Mouse (Mus musculus): ENCODE results near the gene Nfkb1. TPM values are rescaled to one million over a fixed set of nuclear protein-coding genes. Genes with fewer than 3 reads are reported as not detected.

Nfkb1 gene
- polyA plus RNA-seq, 1 experiment from 2014 or later, result 22.6 TPM

GRCm38 (mm10) chr3:135677064-135677463 is 14.3 kb downstream of the Nfkb1 start:
- H3K27me3 ChIP-seq (ENCODE audit: control insufficient read depth, insufficient read depth, low read length), result no peaks in the 10 kb centered on the region

GRCm38 (mm10) chr3:135676364-135676763 is 15.0 kb downstream of the Nfkb1 start:
- Histone ChIP-seq H3K36me3 (ENCODE audit: control insufficient read depth, insufficient read depth, low read length) (no peaks in the 10 kb centered on the region), H3K4me3 (replicated peaks; ENCODE audit: low read length) (no peak overlapping the region), H3K4me1 (ENCODE audit: control insufficient read depth, insufficient read depth, low read length) (peaks cover 42% of the 10 kb centered on the region), H3K27me3 (ENCODE audit: control insufficient read depth, insufficient read depth, low read length) (no peaks in the 10 kb centered on the region), H3K4me2 (ENCODE audit: low read depth, low read length) (no peak overlapping the region), H3K9ac (ENCODE audit: low read length) (no peak overlapping the region), H3K27ac (ENCODE audit: low read length) (no peak overlapping the region), H3K9me3 (replicated peaks; ENCODE audit: control insufficient read depth, low read length) (no peaks in the 10 kb centered on the region)
- no peak for ATAC-seq (ENCODE audit: insufficient read depth, low FRiP score)
- 70% methylated on average over 2 of the region's 2 CpGs for WGBS

More at GRCm38 (mm10) chr3:135677064-135677463, 14.3 kb downstream of the Nfkb1 start:
- Histone ChIP-seq H3K9me3 (replicated peaks; ENCODE audit: control insufficient read depth, low read length) (no peaks in the 10 kb centered on the region), H3K36me3 (ENCODE audit: control insufficient read depth, insufficient read depth, low read length) (no peaks in the 10 kb centered on the region), H3K4me2 (ENCODE audit: low read depth, low read length) (no peak overlapping the region), H3K27ac (ENCODE audit: low read length) (no peak overlapping the region), H3K4me3 (replicated peaks; ENCODE audit: low read length) (no peak overlapping the region), H3K4me1 (ENCODE audit: control insufficient read depth, insufficient read depth, low read length) (peaks cover 45% of the 10 kb centered on the region), H3K9ac (ENCODE audit: low read length) (no peak overlapping the region)
- 53% methylated on average over 5 of the region's 5 CpGs for WGBS
- no peak for ATAC-seq (ENCODE audit: insufficient read depth, low FRiP score)

- WGBS, result 61% methylated on average over 5 of the region's 5 CpGs
- H3K4me3 ChIP-seq (replicated peaks; ENCODE audit: low read length), result no peak overlapping the region
- no peaks in the 10 kb centered on the region for H3K9me3 ChIP-seq (replicated peaks; ENCODE audit: control insufficient read depth, low read length)
- peaks cover 37% of the 10 kb centered on the region for H3K4me1 ChIP-seq (ENCODE audit: control insufficient read depth, insufficient read depth, low read length)
- H3K4me2 ChIP-seq (ENCODE audit: low read depth, low read length), result no peak overlapping the region
- peak; percentile 76; the same call in 1 of the 2 replicates for ATAC-seq (ENCODE audit: insufficient read depth, low FRiP score)
- H3K9ac ChIP-seq (ENCODE audit: low read length), result no peak overlapping the region
- no peaks in the 10 kb centered on the region for H3K27me3 ChIP-seq (ENCODE audit: control insufficient read depth, insufficient read depth, low read length)
- H3K27ac ChIP-seq (ENCODE audit: low read length), result peak overlapping the region; percentile 14
- H3K36me3 ChIP-seq (ENCODE audit: control insufficient read depth, insufficient read depth, low read length), result no peaks in the 10 kb centered on the region
These were observed 15.9 kb downstream of the Nfkb1 start for GRCm38 (mm10) chr3:135675480-135675879.

- Histone ChIP-seq H3K4me1 (ENCODE audit: control insufficient read depth, insufficient read depth, low read length) (peaks cover 37% of the 10 kb centered on the region), H3K4me3 (replicated peaks; ENCODE audit: low read length) (no peak overlapping the region), H3K4me2 (ENCODE audit: low read depth, low read length) (peak overlapping the region; percentile 16), H3K27ac (ENCODE audit: low read length) (peak overlapping the region; percentile 60), H3K9me3 (replicated peaks; ENCODE audit: control insufficient read depth, low read length) (no peaks in the 10 kb centered on the region), H3K36me3 (ENCODE audit: control insufficient read depth, insufficient read depth, low read length) (no peaks in the 10 kb centered on the region), H3K9ac (ENCODE audit: low read length) (no peak overlapping the region), H3K27me3 (ENCODE audit: control insufficient read depth, insufficient read depth, low read length) (no peaks in the 10 kb centered on the region)
- 51% methylated on average over 13 of the region's 13 CpGs for WGBS
- peak; percentile 76; the same call in 1 of the 2 replicates for ATAC-seq (ENCODE audit: insufficient read depth, low FRiP score)
These were observed 16.5 kb downstream of the Nfkb1 start for GRCm38 (mm10) chr3:135674716-135675392.

- Histone ChIP-seq H3K4me2 (ENCODE audit: low read depth, low read length) (peak overlapping the region; percentile 32; the same call in 1 of the 2 replicates), H3K9ac (ENCODE audit: low read length) (no peak overlapping the region), H3K27me3 (ENCODE audit: control insufficient read depth, insufficient read depth, low read length) (no peaks in the 10 kb centered on the region), H3K9me3 (replicated peaks; ENCODE audit: control insufficient read depth, low read length) (no peaks in the 10 kb centered on the region), H3K4me3 (replicated peaks; ENCODE audit: low read length) (no peak overlapping the region), H3K27ac (ENCODE audit: low read length) (peak overlapping the region; percentile 67), H3K4me1 (ENCODE audit: control insufficient read depth, insufficient read depth, low read length) (peaks cover 37% of the 10 kb centered on the region), H3K36me3 (ENCODE audit: control insufficient read depth, insufficient read depth, low read length) (no peaks in the 10 kb centered on the region)
- ATAC-seq (ENCODE audit: insufficient read depth, low FRiP score), result peak; percentile 37
- WGBS, result 39% methylated on average over 7 of the region's 7 CpGs
These were observed 17.7 kb downstream of the Nfkb1 start for GRCm38 (mm10) chr3:135673695-135674094.

- WGBS, result 62% methylated on average over 4 of the region's 4 CpGs
- no peak overlapping the region for H3K9ac ChIP-seq (ENCODE audit: low read length)
- H3K27ac ChIP-seq (ENCODE audit: low read length), result peak overlapping the region; percentile 67
- no peaks in the 10 kb centered on the region for H3K27me3 ChIP-seq (ENCODE audit: control insufficient read depth, insufficient read depth, low read length)
- no peaks in the 10 kb centered on the region for H3K36me3 ChIP-seq (ENCODE audit: control insufficient read depth, insufficient read depth, low read length)
- H3K4me2 ChIP-seq (ENCODE audit: low read depth, low read length), result no peak overlapping the region; the same call in 1 of the 2 replicates
- no peak overlapping the region for H3K4me3 ChIP-seq (replicated peaks; ENCODE audit: low read length)
- peaks cover 37% of the 10 kb centered on the region for H3K4me1 ChIP-seq (ENCODE audit: control insufficient read depth, insufficient read depth, low read length)
- ATAC-seq (ENCODE audit: insufficient read depth, low FRiP score), result no peak
- H3K9me3 ChIP-seq (replicated peaks; ENCODE audit: control insufficient read depth, low read length), result no peaks in the 10 kb centered on the region
These were observed 18.3 kb downstream of the Nfkb1 start for GRCm38 (mm10) chr3:135673041-135673440.

- Histone ChIP-seq H3K9ac (ENCODE audit: low read length) (no peak overlapping the region), H3K27me3 (ENCODE audit: control insufficient read depth, insufficient read depth, low read length) (no peaks in the 10 kb centered on the region), H3K9me3 (replicated peaks; ENCODE audit: control insufficient read depth, low read length) (no peaks in the 10 kb centered on the region), H3K4me2 (ENCODE audit: low read depth, low read length) (no peak overlapping the region), H3K27ac (ENCODE audit: low read length) (no peak overlapping the region), H3K4me1 (ENCODE audit: control insufficient read depth, insufficient read depth, low read length) (peaks cover 37% of the 10 kb centered on the region), H3K4me3 (replicated peaks; ENCODE audit: low read length) (no peak overlapping the region), H3K36me3 (ENCODE audit: control insufficient read depth, insufficient read depth, low read length) (no peaks in the 10 kb centered on the region)
- ATAC-seq (ENCODE audit: insufficient read depth, low FRiP score), result peak; percentile 11; the same call in 1 of the 2 replicates
- 44% methylated on average over 5 of the region's 5 CpGs for WGBS
These were observed 19.2 kb downstream of the Nfkb1 start for GRCm38 (mm10) chr3:135672135-135672534.

GRCm38 (mm10) chr3:135670869-135671268 is 20.5 kb downstream of the Nfkb1 start:
- ATAC-seq (ENCODE audit: insufficient read depth, low FRiP score), result no peak
- 65% methylated on average over 4 of the region's 4 CpGs for WGBS

GRCm38 (mm10) chr3:135667084-135667483 is 24.3 kb downstream of the Nfkb1 start:
- H3K9ac ChIP-seq (ENCODE audit: low read length), result no peak overlapping the region
- H3K9me3 ChIP-seq (replicated peaks; ENCODE audit: control insufficient read depth, low read length), result no peaks in the 10 kb centered on the region
- peaks cover 8% of the 10 kb centered on the region for H3K36me3 ChIP-seq (ENCODE audit: control insufficient read depth, insufficient read depth, low read length)
- no peaks in the 10 kb centered on the region for H3K27me3 ChIP-seq (ENCODE audit: control insufficient read depth, insufficient read depth, low read length)
- no peak overlapping the region for H3K4me2 ChIP-seq (ENCODE audit: low read depth, low read length)
- WGBS, result 89% methylated on average over 3 of the region's 3 CpGs
- ATAC-seq (ENCODE audit: insufficient read depth, low FRiP score), result no peak
- 0 out of 2 replicates have a peak, but pooled peaks cover 3% of the 10 kb centered on the region for H3K4me1 ChIP-seq (ENCODE audit: control insufficient read depth, insufficient read depth, low read length)
- no peak overlapping the region for H3K27ac ChIP-seq (ENCODE audit: low read length)
- H3K4me3 ChIP-seq (replicated peaks; ENCODE audit: low read length), result no peak overlapping the region

More at GRCm38 (mm10) chr3:135670869-135671268, 20.5 kb downstream of the Nfkb1 start:
- H3K9me3 ChIP-seq (replicated peaks; ENCODE audit: control insufficient read depth, low read length), result no peaks in the 10 kb centered on the region
- no peak overlapping the region for H3K9ac ChIP-seq (ENCODE audit: low read length)
- H3K4me2 ChIP-seq (ENCODE audit: low read depth, low read length), result no peak overlapping the region
- H3K27ac ChIP-seq (ENCODE audit: low read length), result no peak overlapping the region
- H3K4me1 ChIP-seq (ENCODE audit: control insufficient read depth, insufficient read depth, low read length), result peaks cover 36% of the 10 kb centered on the region
- no peaks in the 10 kb centered on the region for H3K36me3 ChIP-seq (ENCODE audit: control insufficient read depth, insufficient read depth, low read length)
- H3K27me3 ChIP-seq (ENCODE audit: control insufficient read depth, insufficient read depth, low read length), result no peaks in the 10 kb centered on the region
- H3K4me3 ChIP-seq (replicated peaks; ENCODE audit: low read length), result no peak overlapping the region

Measured in stomach, embryonic 16.5 days (tissue).